Mouse (Mus musculus) yolk sac, embryonic 10.5 days (tissue): ENCODE results near the gene Gm16867.
"Not testable (repeated sequence)": the region's sequence is repeated elsewhere in the genome, so short reads cannot be mapped to it uniquely, and the experiment has no call there.

Experiments
- DNase-seq: peaks from one replicate; pipeline ENCODE4 v3.0.0-alpha.2; 2017; ENCODE audit warnings: low spot score

The Gm16867 gene

DNA sequence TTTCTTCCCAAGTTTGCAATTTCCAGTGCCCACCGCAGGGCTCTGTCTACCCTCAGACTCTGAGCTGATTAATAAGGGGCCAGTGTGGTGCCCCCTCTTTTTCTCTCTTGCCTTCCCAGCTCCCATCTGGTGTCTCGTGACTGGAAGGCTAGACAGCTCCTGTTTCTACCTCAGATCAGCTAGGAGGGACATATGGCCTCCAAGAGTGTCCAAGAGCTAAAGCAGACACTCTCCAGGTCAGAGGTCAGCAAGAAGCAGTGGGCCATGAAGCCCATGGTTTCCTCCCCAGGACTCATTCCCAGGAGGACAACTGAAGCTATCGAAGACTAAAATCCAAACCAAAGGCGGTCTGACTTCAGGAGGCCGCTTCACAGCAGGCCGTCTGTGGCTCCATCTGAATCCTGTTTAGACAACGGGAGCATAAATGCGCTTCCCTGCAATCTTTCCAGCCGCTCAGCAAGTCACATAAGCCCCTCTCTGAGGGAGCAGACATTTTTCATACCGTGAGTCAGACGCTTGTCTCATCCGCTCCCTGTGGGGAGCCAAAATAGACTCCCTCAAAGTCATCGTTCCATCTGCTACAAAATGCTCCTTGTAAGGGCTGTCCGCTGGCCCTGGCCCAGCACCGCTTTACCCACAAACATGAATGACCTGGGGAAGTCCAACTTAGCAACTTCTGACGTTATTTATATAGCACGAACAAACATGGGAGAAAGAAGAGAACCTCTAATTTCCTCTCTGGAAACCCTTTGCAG lies 35.4 kb downstream of the Gm16867 start:
- not testable (repeated sequence) for DNase-seq

GRCm38 (mm10) chr14:69464465-69464864 lies 38.7 kb downstream of the Gm16867 start:
- DNase-seq: not testable (repeated sequence)

DNA sequence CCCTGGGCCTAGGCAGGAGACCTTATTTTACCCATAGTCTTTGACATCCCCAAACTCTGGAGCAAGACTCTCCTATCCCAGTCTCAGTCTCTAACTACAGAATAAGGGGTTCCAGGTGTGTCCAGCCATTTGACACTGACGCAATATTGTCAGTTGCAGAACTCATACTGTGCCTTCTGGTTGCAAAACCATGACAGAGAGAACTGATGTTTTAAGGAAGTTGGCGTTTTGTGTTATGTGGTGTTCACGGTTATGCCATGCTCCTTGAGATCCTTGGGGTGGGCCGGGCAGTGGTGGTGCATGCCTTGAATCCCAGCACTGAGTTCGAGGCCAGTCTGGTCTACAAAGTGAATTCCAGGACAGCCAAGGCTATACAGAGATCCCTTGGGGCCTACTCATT lies 45.5 kb downstream of the Gm16867 start:
- not testable (repeated sequence) for DNase-seq

DNA sequence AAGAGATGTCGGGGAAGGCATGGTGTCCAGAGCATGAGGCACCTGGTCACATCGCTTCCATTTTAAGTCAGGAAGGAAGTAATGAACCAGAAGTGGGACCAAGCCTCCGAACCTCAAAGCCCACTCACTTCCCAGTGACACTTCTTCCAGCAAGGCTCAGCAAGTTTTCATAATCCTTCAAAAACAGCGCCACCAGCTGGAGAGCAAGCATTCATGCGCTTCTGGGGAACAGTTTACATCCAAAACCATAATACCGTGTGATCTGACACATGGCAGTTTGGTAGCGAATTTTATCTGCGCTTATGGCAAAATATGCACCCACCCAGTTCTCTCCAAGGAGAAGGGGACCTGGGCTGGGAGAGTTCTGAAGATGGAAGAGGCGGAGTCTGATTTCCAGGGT lies 48.5 kb downstream of the Gm16867 start:
- DNase-seq: not testable (repeated sequence)

- not testable (repeated sequence) for DNase-seq
Measured at GRCm38 (mm10) chr14:69448845-69449244, 54.3 kb downstream of the Gm16867 start.

DNA sequence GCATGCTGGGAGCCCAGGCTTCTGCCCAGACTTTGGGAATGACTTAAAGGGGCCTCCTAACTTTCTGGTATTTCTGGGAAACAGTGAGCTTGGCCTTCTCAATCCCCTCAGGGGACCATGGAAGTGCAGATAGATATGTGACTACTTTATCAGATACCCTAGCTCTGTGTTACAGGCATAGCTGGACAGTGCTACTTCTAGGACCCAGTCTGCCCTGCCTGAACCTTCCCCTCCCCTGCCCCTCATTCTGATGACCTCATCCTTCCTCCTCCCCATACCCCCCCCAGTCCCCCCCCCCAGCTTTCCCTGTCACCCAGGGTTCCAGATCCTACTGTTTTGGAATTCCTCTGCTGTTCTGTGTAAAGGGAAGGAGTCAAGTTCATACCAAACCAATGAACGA lies 56.2 kb downstream of the Gm16867 start:
- DNase-seq: not testable (repeated sequence)

- DNase-seq: not testable (repeated sequence)
Measured at GRCm38 (mm10) chr14:69443092-69443692, 60.0 kb downstream of the Gm16867 start.

DNA sequence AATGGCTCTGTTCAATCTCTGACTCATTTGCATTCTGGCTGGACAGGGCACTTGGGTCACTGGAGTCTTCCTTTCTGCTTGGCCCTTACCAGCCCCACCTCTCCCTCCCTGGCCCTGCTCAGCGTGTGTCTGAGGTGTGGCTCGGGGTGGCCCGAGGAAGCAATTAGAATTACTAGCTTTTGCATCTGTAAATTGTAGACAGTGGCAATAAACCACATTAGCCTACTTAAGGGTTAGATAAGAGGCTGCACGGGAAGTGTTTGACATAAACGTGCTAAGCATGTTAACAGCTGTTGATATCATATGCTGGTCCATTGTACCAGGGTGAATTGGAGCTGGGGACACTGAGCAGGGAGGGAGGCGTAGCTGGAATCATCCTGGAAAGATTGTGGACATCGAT lies 62.2 kb downstream of the Gm16867 start:
- DNase-seq: not testable (repeated sequence)

DNA sequence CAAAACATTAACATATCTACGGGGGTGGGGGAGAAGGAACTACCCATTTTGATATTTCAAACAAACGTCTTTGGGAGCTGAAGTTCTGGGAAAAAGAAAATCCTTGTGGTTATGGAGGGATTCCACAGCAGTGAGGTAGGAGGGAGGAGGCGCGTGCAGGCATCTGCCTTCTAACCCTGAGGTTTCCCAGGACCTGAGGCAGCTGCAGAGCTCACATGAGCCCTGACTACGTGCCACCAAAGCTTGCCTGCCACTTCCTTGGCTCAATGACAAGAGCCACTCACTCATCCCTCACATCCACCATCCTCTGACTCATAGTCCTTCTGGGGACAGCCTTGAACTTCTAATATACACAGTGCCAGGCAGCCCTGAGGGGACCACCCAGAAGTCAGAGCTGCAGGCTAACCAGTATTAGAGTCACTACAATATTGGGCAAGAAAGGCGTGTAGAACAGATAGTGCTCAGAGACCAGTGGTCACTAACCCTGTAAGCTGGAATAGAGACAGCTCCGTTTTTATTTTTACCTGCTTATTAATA lies 64.4 kb downstream of the Gm16867 start:
- not testable (repeated sequence) for DNase-seq

DNA sequence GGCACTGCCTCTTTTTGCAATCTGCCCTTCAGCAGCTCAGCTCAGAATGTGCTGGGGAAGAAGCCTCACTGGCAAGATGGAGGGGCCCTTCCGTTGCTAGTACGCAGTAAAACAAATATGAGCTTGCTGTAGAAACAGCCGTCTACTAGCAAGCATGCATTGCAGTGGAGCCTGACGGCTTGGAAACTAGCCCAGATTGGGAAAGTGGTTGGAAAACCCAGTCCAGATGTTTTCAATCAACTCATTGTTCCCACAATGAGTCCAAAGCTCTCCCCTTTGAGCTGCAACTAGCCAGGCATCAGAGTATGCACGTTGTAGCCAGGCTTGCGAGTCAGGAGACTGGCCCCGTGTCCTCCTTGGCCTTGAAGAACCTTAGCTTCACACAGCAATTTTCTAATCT lies 82.2 kb downstream of the Gm16867 start:
- DNase-seq: not testable (repeated sequence)

DNA sequence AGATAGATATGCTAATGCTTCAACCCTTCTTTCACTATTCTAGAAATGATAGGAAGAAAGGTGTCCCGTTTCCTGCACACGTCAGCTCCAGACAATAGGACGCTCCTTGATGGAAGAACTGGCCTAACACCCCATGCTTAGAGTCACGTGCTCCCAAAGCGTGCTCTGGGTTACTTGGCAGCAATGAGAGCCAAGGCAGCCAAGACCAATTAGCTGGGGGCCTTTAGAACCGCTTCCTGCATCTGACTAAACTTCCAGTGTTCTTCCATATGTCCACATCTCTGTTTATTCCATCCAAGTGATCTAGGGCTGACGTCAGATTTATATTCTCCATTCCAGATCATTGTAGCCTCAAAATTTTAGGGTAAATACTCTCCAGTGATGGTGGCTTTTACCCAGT lies 85.6 kb downstream of the Gm16867 start:
- not testable (repeated sequence) for DNase-seq
